Mouse (Mus musculus) ovary, postnatal 36 days (tissue): ENCODE results near the gene Cep104.

Source experiments
- DNase-seq: peaks from one replicate; pipeline ENCODE4 v3.0.0; 2022; ENCODE audit warnings: low spot score, mixed read lengths

Gene Cep104

DNA sequence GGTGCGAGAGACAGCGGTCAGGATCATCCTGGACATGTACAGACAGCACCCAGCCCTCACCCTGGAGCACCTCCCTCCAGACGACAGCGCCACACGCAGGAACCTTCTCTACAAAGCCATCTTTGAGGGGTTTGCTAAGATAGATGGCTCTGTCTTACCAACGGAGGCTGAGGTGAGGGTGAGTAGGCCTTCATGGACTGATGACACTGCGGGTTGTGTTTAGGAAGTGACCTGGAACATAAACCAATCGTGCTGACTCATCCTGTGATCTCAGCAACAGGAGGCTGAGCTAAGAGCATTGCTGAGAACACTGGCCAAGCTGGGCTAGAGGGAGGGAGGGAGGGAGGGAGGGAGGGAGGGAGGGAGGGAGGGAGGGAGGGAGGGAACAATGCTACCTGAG lies 18.5 kb downstream of the Cep104 start:
- no peak for DNase-seq

DNA sequence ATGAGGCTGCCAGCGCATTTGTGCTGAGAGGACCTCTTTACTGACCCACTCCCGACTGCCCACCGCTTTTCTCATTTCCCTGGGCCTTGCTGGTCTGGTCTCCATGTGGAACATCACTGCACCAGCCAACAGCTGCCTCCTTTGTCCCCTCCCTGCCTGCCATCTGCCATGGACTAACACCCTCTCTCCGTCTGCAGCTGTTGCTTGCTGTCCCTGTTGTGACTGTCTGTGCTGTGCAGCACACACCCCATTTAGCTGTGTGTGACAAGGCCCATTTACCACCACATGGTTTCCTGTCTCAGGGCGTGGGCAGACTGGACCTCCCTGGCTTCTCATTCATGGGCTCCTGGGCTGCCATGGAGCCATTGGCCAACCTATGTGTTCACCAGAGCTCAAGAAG lies 30.5 kb downstream of the Cep104 start:
- DNase-seq: no peak

DNA sequence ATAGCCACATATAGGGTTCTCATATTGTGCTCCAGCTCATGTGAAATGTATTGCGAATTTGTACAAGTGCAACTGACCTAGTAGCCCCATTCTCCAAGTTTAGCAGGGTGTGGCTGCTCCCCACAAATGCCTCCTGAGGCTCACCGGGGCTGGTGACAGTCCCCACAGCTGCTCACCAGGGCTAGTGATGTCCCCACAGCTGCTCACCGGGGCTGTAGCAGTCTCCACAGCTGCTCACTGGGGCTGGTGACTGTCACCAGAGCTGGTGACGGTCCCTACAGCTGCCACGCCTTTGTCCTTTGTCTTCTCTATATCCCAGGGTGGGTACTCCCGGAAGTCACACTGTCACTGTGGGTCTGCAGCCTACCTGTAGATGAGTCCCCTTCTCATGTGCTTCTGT lies 31.3 kb downstream of the Cep104 start:
- no peak for DNase-seq

DNA sequence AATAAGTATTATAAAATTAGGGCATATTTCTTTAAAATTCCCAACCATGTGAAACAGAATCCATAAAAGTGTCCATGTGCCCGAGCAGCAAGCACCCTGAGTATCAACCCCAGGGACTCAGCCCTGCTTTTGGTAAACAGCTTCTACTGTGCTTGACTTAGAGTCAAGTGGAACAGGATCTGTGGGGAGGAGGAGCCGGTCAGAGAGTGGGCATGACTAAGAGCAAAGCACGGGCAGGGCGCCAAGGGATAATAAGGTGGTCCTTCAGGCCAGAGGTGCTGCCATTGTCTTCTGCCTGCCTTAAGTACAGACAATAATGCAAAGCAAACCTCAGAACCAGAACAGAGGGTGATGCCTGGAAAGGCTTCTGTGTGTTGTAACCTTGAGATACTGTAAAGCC lies 32.8 kb downstream of the Cep104 start:
- no peak for DNase-seq

DNA sequence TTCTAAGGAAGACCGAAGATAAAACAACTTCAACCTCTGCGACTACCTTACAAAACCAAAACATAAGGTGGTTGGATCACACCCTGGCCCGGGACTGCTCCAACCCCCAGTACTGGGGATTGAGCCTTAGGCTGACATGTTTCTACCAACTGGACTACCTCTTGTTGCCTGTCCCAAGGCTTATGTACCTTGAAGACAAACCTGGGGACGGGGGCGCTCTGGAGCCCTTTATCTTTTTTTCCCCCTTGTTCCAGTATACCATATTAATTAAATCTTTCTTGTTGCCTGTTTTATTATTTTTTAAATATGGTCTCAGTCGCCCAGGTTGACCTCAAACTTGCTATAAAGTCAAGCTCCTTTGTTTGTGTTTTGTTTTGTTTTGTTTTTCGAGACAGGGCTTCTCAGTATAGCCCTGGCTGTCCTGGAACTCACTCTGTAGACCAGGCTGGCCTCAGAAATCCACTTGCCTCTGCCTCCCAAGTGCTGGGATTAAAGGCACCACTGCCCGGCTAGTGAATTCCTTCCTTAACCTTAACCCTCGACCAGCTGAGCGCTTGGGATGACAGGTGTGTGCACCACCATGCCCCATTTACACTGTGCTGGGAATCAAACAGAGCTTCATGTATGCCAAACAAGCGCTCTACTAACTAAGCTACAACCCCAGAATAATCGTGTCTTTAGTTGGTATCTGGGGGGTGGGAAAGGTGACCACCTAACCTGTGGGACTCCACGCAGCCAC lies 36.1 kb downstream of the Cep104 start:
- no peak for DNase-seq

DNA sequence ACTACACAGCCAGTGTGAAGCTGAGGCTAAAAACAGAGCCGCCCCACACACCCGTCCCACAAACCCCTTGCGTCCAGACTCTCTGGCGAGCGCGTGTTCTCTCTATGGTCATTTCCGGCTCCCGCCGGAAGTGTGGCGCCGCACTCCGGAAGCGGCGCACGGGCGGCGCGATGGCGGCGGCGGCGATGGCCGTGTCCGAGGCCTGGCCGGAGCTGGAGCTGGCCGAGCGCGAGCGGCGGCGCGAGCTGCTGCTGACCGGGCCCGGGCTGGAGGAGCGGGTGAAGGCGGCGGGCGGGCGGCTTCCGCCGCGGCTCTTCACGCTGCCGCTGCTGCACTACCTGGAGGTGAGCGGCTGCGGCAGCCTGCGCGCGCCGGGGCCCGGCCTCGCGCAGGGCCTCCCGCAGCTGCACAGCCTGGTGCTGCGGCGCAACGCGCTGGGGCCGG lies 36.7 kb downstream of the Cep104 start, which contains the start of gene Lrrc47:
Gene Lrrc47 (plus strand): TSS at position 86 of the 444 bp plus-strand sequence.
- peak; percentile 82 for DNase-seq

DNA sequence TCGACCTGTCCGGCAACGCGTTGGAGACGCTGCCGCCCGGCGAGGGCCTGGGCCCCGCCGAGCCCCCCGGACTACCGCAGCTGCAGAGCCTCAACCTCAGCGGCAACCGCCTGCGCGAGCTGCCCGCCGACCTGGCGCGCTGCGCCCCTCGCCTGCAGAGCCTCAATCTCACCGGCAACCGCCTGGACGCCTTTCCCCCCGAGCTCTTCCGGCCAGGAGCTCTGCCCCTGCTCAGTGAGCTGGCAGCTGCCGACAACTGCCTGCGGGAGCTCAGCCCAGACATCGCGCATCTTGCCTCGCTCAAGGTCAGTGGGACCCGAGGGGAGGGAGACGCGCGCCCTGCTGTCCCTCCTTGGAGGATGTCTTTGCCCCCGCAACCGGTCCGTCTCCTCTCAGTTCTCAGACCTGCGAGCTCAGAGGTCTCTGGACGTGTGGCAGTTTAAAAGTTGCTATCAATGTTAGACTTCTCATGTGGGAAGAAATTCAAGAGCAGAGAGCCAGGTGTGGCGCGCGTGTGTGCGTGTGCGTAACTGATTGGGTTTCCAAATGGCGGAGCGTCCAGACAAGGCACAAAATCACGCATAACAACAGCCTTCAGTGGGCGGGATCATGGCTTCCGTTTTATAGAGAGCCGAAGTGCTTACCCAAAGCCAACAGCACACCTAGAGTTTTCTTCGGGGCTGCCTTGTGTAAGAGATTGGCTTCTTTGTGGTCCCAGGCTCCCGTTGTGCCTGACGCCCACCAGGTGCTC lies 37.3 kb downstream of the Cep104 start:
- DNase-seq: peak; percentile 41

DNA sequence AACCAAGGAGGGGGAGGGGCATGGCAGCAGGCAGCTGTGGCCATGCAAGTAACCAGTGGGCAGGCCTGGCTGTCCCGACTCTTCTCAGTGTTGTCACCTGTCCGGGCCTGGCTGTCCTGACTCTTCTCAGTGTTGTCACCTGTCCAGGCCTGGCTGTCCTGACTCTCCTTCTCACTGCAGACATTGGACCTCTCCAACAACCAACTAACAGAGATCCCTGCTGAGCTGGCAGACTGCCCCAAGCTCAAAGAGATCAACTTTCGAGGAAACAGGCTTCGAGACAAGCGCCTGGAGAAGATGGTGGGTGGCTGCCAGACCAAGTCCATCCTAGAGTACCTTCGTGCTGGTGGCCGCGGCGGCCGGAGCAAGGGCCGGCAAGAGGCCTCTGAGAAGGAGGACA lies 40.5 kb downstream of the Cep104 start:
- DNase-seq: no peak

DNA sequence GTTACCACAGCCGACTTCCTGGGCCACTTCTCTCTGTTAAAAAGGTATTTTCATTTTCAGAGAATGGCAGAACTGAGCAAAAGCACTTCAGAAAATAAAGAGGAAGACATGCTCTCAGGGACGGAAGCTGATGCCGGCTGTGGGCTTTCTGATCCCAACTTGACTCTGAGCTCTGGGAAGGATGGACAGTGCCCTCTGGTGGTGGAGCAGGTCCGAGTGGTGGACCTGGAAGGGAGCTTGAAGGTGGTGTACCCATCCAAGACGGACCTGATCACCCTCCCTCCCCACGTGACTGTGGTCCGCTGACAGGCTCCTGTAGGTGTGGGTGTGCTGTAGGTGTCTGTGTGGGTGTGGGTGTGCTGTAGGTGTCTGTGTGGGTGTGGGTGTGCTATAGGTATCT lies 44.6 kb downstream of the Cep104 start:
- peak; percentile 54 for DNase-seq

DNA sequence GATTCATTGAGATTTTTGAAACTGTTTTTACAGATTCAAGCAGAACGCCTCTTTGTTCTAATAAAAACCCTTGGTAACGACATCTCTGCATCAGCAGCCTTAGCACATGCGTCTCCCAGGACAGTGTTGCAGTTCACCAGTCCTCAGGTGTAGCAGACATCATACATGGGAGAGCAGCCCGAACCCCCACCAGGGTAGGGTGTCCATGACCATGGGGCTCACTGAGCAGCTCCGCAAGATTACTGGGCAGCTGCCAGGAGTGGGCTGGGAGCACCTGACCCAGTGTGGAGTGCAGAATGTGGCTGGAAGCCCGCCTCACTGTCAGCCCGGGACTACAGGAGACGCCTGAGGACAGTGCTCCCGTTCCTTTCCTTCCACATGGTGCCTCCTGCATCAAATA lies 46.4 kb downstream of the Cep104 start:
- no peak for DNase-seq

DNA sequence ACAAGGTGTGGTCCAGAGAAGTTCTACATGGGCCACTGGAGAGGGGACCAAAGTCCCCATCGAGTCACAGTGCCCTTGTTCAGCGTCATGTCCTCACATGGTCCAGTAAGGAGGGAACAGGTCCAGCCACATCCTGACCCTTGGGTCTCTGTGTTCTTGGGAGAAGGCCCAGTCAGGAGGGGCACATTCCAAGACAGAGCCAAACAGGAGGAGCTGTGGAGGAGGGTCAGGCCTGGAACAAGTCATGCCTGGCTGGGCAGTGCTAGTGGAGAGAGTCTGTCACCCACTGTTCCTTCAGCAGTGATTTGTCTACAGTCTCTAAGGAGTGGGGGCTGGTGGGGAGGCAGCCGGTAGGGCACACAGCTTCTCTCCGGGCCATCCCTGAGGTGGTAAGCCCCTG lies 47.4 kb downstream of the Cep104 start:
- peak; percentile 61 for DNase-seq

DNA sequence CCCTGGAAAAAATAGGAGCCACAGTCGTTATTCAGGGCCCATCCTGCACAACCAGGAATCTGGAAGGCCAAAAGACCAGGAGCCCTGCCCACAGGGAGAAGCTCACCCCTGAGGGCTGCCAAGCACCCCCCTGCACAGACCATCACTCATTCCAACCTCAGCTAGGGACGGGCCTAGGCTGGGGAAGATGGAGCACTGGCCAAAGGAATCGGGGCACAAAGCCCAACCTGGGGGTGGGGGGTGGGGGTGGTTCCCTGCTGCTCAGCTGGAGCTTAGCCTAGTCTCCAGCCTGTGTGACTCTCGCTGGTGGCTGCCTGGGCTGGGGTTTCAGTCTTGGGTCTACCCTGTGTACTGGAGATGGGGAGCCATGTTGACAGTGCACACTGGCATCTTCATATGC lies 47.9 kb downstream of the Cep104 start:
- no peak for DNase-seq

DNA sequence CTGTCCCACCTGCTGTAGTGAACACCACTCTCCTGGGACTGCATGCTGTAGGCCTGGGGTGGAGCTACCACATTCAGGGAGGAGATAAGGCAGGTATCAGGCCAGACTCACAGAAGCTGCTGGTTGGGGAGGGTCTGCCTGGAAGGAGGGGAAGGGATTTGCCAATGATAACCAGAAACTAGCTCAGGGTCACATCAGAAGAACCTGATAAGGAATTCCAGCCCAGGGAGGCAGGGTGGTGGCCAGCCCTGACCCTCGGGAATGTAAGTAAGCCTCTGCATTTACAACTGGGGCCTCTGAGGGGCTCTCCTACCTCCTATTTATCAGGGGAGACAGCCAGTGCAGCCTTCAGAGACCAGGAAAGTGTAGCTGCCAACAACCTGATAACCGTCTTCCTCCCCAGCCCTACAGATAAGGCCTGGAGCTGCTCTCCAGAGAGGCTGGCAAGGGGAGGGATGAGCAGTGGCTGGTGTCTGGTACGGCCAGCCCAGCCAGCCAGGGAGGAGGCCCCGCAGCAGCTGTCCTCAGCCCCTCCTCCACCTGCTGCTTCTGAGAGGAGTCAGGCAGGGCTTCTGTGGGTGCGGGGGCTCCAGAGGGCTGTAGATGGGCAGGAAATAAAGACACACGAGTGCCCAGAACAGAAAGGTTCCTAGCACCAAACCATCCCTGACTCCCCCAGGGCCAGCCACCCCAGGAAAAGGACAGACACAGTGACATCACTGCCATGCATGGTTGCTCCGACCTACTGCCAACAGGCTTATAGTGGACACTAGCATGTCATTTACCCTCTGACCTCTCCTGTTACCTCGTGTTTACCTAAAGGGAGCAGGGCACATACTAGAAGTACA lies 49.0 kb downstream of the Cep104 start:
- peak; percentile 60 for DNase-seq

DNA sequence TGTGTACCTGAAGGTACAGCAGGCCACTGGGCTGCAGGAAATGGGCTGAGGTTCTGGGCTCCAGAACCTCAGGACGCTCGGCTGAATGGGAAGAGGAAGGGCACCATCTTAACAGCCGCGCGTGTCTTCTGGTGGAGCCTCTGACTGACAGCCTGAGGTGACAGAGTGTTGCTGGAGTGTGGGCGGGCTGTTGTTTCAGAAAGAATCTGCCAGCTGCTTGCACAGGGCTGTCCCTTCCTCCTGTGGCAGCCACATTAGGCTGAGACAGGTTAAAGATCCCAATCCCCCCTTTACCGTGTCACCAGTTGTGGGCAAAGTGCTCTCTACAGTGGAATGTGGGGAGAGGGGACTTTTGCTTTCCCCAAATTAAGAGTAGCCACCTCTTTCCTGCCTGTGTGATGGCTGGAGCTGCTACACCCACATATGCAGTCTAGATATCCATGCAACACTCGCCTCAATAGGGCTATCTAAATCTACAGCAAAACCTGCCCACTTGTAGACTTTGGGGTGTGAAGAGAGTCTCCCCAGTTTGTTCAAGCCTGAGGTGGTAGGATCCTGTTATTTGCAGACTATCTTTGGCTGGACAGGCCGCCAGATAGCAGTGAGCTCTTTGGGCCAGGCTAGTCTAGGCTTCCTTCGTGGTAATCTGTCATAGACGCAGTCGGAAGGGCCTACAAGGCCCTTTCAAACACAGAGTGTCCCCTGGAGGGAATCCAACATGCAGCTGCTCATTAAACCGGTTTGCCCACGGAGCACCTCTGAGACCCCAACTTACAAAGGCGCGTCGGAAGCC lies 49.9 kb downstream of the Cep104 start:
- no peak for DNase-seq

DNA sequence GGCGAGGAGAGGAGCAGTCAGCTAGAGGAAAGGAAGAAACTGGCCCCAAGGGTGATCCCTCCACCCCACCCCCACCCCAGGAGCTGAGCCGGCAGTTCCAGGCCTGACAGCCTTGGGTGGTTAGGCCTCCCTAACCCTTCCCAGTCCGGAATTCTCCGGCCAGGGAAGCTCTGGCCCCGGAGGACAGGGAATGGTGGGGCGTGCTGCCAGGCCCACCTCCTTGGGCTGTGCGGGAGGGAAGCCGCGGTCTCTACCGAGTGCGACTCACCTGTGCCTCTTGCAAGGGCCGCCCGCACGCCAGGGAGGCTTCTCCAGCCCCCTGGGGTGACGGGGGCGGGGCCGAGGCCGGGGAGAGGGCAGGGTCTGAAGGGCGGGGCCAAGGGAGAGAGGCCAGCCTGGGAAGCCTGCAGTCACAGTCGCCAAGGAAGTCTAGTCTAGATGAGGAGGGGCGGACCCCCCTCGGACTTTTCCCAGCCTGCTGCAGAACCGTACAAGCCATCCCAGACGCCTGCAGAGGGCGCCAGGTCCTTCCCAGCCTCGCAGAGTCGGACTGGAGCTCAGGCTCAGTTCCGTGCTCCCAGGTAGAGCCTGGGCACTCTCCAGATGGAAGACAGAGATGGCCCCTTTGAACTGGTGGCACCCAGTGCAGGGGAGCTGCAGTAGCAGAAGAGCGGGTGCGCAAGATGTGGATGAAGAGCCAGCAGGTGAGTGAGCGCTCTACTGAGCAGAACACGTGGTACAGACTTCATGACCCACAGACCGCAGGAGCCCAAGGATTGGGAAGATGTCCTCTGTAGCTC lies 50.8 kb downstream of the Cep104 start, which contains the start of gene Smim1:
Gene Smim1 (minus strand): TSS at position 590 of the 800 bp plus-strand sequence.
- peak; percentile 85 for DNase-seq

DNA sequence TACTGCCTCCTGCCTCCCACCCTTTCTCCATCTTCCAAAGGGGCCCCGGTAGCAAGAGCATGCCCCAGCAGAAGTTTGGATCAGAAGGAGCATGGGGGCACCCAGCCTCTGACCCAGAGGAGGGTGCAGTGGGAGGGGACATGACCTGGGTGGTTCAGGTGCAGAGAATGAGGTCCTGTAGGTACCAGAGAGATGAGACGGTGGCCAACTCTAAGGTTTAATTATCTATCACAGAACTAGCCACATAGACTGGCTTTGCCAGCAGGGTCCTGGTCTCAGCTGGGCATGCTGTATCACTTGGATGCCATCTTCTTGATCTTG lies 51.4 kb downstream of the Cep104 start:
- no peak for DNase-seq

DNA sequence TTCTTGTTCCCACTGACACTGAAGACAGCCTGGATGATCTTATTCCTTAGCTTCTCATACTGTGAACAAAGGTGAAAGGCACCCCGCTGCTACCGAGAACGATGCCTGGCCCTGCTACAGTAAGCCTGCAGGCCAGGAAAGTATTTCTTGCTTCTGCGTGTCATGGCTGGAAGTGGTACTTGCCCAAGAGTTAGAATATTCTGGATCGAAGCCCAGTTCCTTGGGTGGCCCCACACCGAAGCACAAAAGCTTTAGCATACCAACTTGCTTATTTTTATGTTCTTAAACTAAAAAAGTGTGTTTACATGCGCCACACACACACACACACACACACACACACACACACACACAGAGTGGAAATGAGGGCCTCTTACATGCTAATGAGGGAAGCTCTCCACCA lies 53.1 kb downstream of the Cep104 start:
- DNase-seq: no peak

DNA sequence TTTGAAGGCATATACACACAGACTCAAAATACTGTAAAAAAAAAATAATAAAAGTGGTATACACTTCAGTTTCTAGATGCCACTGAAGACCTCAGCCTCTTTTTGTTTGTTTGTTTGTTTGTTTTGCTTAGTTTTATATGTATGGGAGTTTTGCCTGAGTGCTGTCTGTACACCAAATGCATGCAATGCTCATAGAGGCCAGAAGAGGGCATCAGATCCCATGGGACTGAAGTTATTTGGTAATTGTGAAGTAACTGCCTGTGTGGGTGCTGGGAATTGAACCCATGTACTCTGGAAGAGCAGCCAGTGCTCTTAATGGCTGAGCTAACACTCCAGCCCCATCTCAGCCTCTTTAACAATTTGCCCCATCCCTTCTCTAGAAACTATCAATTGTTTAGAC lies 53.7 kb downstream of the Cep104 start:
- DNase-seq: no peak

DNA sequence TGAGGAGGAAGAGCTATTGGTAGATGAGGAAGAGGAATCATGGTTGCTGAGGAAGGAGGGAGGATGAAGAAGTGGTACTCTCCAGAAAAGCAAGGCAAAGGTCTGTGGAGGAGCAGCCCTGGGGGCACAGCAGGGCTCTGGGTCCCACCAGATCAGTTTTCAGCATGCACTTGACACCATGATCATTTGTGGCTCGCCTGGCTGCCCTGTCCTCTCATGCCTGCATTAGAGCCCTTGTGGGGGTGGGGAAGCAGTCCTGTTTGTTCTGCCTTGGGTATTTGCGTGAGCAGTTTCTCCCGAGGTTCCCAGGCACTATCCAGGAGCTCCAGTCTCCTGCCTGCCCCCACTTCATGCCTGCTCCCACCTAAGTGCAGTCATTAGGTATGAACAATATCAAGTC lies 62.1 kb downstream of the Cep104 start:
- DNase-seq: no peak

DNA sequence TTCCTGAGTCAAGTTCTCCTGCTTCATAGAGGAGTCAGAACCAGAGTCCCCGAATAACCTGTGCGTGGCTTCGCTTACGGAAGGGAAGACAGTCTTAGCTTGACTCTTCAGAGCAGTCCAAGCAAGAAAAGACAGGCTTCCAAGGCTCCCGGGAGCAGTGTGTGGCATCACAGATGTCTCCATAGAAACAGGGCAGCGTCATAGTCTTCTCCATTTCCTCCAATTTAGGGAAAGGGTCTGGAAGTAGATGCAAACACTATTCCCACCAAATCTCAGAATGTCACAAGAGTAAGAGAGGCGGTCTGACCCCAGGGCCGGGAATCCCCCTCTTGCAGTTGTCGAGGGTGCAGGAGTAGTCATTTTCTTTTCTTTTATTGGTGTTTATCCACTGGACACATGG lies 67.6 kb downstream of the Cep104 start, which contains the start of gene Ccdc27:
Gene Ccdc27 (minus strand): TSS at position 101 of the 400 bp plus-strand sequence.
- no peak for DNase-seq

DNA sequence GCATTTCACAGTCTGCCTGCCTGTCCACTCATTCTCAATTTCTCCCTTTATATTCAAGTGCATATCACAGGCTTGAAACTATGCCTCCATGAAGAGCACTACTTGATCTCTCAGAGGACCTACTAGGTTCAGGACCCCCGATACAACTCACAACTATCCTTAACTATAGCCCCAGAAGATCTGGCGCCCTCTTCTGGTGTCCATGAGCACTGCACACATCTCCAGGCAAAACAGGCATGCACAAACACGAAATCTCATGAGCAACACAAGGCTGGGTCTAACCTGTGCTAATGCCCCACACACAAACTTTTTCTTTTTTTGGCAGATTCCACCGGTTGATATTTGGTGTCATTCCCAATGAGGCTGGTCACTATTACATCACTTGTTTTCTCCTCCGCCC lies 70.8 kb downstream of the Cep104 start:
- DNase-seq: no peak
